Mouse (Mus musculus) layer of hippocampus, adult 2 months (tissue): ENCODE measurements at regions not wholly inside any gene's neighbourhood (a gene's known extent, or its start where the extent isn't known, plus 50 kb on each side); places are given as distances from the start of the nearest gene placed in this dataset.

Experiments
- DNase-seq, 2 experiments: peaks; one replicate each; pipeline ENCODE4 v3.0.0; 2022; ENCODE audit warnings: low spot score in 2 of 2
- H3K27ac ChIP-seq: fragments of 200-600 bp; 2 replicates; pipeline ENCODE4 v1.8.1; 2022
- H3K4me3 ChIP-seq: fragments of 200-600 bp; 2 replicates; pipeline ENCODE4 v1.8.1; 2022; ENCODE audit warnings: mild to moderate bottlenecking
- CTCF ChIP-seq: fragments of 200-600 bp; conservative IDR thresholded peaks from 2 replicates; pipeline ENCODE4 v1.8.1; 2022; ENCODE audit warnings: antibody characterized with exemption, mild to moderate bottlenecking, moderate library complexity

DNA sequence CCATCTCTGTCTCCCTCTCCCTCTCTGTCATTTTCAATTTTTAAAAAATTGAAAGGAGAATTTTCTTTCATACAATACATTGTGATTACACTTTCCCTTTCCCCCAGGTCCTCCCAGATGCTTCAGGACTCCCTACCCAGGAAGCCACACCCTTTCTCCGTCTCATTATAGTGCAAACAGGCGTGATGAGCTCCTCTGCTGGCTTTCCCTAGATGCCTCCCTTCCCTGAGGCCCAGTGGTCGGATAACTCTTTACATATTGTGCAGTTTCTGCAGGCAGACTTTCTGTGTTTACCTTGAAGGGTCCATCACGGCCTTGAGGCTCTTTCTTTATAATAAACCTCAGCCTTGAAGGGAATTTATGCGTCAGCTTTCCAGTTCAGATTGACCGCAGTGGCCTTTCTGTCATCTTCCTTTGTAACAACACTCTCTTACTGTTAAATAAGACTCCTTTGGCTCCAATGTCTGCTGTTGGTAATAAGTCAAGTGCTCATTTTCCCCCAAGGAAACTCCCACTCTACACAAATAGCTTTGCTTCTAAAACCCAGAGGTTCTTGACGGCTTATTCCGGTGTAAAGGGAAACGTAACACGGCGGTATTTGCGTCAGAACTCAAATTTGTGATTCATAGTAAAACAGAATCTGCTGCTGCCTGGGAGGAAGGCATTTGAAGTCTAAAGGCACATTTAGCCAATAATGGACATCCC, 52.7 kb upstream of the Smlr1 start:
- Histone ChIP-seq H3K4me3 (no peak overlapping the region), H3K27ac (no peak overlapping the region)
- DNase-seq = no peak
- no peak for TF ChIP-seq CTCF
